In the genomic region with DNA sequence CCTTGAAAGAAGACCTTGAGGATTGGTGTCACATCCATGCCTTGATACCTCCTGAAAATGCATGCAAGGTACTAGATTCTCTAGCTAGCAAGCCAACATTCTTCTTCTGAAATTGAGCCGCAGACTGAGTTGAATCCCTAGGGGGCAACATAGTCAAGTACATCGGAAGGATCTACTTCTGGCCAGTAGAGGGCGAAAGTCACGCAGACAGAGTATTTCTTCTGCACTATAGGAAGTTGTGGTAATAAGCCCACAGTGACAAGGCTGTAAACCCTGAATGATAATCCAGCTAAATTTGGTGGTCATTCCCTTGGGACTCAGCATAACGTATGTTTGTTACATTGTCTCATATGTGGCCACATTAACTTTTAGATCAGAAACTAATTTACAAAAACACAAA, we compare ENCODE assay signal across 7 mouse cellular contexts. TPM values are rescaled to one million over a fixed set of nuclear protein-coding genes. Genes with fewer than 3 reads are reported as not detected.
A peak's percentile ranks its signal among the peaks of the same experiment; 100 is the strongest.
DNase-seq lines count a peak whose midpoint lies in the region; ATAC-seq and TF ChIP-seq lines count a peak whose summit lies in the region.

No protein-coding gene starts in this region.

- H3K4me1 ChIP-seq in hindbrain, postnatal 0 days (ENCODE audit: insufficient read depth, low read length) = no peaks in the 10 kb centered on the region

- no peak overlapping the region for H3K9ac ChIP-seq in hindbrain, postnatal 0 days (replicated peaks; ENCODE audit: low read length)

- no peaks in the 10 kb centered on the region; the same call in 1 of the 2 replicates for H3K27me3 ChIP-seq in hindbrain, postnatal 0 days (ENCODE audit: insufficient read depth, low read length)

- no peak overlapping the region for H3K4me3 ChIP-seq in hindbrain, postnatal 0 days (ENCODE audit: low read length)

- no peaks in the 10 kb centered on the region for H3K9me3 ChIP-seq in hindbrain, postnatal 0 days (ENCODE audit: low read length)

- DNase-seq in R1 (ENCODE audit: low read depth, low spot score) = peak; percentile 82
- DNase-seq in cerebellum, adult 9-10 months = peak; percentile 84
- DNase-seq in hindbrain, postnatal 0 days (ENCODE audit: low spot score) = peak; percentile 95
- peak; percentile 80 for DNase-seq in left cerebral cortex, adult 11 months (ENCODE audit: low spot score)
- DNase-seq in right cerebral cortex, postnatal 25 days = peak; percentile 73

- peak; percentile 95 for ATAC-seq in frontal cortex, adult (ENCODE audit: low TSS enrichment)
- peak; percentile 84 for ATAC-seq in hindbrain, postnatal 0 days
- peak; percentile 80 for ATAC-seq in megakaryocyte, adult 5-6 weeks (ENCODE audit: poor library complexity, severe bottlenecking)

- no peak overlapping the region for H3K27ac ChIP-seq in hindbrain, postnatal 0 days

- H3K36me3 ChIP-seq in hindbrain, postnatal 0 days (ENCODE audit: insufficient read depth, low read length) = no peaks in the 10 kb centered on the region

- H3K4me2 ChIP-seq in hindbrain, postnatal 0 days (ENCODE audit: low read depth, low read length) = no peak overlapping the region

- 3% methylated on average over 5 of the region's 5 CpGs for WGBS in hindbrain, postnatal 0 days

- TF ChIP-seq CTCF in hindbrain, postnatal 0 days (IDR thresholded peaks at IDR 0.05; ENCODE audit: low read depth) = peak; percentile 99

RNA-seq across cellular contexts. Expression of a gene that starts 45.3 kb away (rescaled TPM):
- 6.2 and 12.5 TPM in 2 replicates for total RNA-seq in hindbrain, postnatal 0 days (2014; rRNA removed)
- 6.7 and 7.0 TPM in 2 replicates for polyA plus RNA-seq in hindbrain, postnatal 0 days (2015; fragmentation: Nextera tagmentation; extraction: Ambion mirVana)
- total RNA-seq in megakaryocyte, adult 5-6 weeks (2015) = 51.4 and 51.8 TPM in 2 replicates
- 36.6 and 37.1 TPM in 2 replicates for total RNA-seq in megakaryocyte, adult 5-6 weeks (2017)
